ENCODE assay signal across 8 mouse cellular contexts in the genomic region with DNA sequence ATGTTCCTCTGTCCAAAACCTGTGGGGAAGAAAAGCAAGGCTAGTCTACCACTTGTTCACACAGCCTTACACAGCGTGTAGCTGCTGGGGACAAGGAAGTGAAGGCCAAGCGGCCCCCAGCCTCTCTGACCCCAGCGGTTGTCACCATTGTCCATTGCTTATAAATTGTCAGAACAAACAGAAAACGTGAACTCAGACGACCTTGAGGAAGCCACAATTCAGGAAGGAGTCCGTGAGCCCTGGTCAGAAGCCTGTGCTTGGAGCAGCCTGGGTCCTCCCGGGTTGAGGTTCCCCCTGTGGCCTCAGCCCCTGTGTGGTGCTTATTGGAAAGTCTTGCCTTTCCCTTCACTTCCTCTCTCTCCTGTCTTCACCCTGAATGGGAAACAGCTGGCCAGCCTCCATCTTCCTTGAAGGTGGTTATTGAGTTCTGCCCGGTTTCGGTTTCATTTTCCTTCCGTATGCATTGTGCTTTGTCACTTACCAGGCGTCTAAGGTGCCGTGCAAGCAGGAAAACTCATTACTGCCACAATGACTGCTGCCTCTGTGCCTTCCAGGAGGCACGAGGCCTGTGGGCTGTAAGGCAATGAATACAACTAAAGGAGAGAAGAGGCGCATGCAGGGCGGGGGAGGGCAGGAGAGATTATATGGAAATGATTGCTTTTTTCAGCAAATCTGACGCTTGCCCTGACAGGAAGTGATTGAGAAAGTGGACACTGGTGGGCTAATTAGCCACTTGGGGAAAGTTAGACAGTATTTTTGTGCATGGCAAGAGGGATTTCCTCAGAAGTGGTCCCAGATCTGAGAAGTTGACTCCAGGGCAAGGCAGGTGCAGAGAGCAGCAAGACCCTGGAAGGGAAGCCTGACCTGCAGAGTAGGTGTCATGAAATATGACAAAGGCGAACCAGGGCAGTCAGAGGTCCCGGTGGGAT.
DNase-seq lines count a peak whose midpoint lies in the region; ATAC-seq lines count a peak whose summit lies in the region.

No protein-coding gene starts in this region.

- H3K4me1 ChIP-seq in embryonic facial prominence, embryonic 13.5 days, result peaks cover 18% of the 10 kb centered on the region
- H3K4me1 ChIP-seq in heart, embryonic 12.5 days (replicated peaks), result peaks cover 18% of the 10 kb centered on the region
- peaks cover 20% of the 10 kb centered on the region for H3K4me1 ChIP-seq in kidney, embryonic 15.5 days

- peak overlapping the region; percentile 21 for H3K4me3 ChIP-seq in embryonic facial prominence, embryonic 13.5 days
- H3K4me3 ChIP-seq in heart, embryonic 12.5 days, result peak overlapping the region; percentile 2
- H3K4me3 ChIP-seq in kidney, embryonic 15.5 days (replicated peaks), result peak overlapping the region; percentile 24

- no peak for ATAC-seq in embryonic facial prominence, embryonic 13.5 days (ENCODE audit: insufficient number of reproducible peaks, insufficient read depth, low FRiP score, low TSS enrichment, low read depth)
- ATAC-seq in heart, embryonic 12.5 days (ENCODE audit: insufficient number of reproducible peaks, low FRiP score), result 0 out of 2 replicates have a peak, but pooled peaks have one; percentile 48
- ATAC-seq in kidney, embryonic 15.5 days (replicated peaks; ENCODE audit: low FRiP score), result peak; percentile 80

- H3K27ac ChIP-seq in embryonic facial prominence, embryonic 13.5 days, result no peak overlapping the region
- H3K27ac ChIP-seq in heart, embryonic 12.5 days (ENCODE audit: poor library complexity, severe bottlenecking), result no peak overlapping the region
- H3K27ac ChIP-seq in kidney, embryonic 15.5 days, result peak overlapping the region; percentile 41

- peak; percentile 58 to 92 for DNase-seq in adrenal gland, adult (ENCODE audit: inconsistent age in 2 of 2, low spot score in 1 of 2)
- peak; percentile 79 for DNase-seq in lung, postnatal 25 days (ENCODE audit: low spot score)
- DNase-seq in skeletal muscle tissue, adult 2 months (ENCODE audit: low read depth, low spot score), result peak; percentile 48
- DNase-seq in cerebellum, postnatal 14 days, result no peak
- no peak for DNase-seq in retina, embryonic 14.5 days (ENCODE audit: low spot score)

- 0 out of 2 replicates have a peak overlapping the region, but pooled peaks have one; percentile 11 for H3K9ac ChIP-seq in embryonic facial prominence, embryonic 13.5 days
- H3K9ac ChIP-seq in heart, embryonic 12.5 days, result no peak overlapping the region
- no peak overlapping the region for H3K9ac ChIP-seq in kidney, embryonic 15.5 days

- no peaks in the 10 kb centered on the region for H3K9me3 ChIP-seq in embryonic facial prominence, embryonic 13.5 days
- H3K9me3 ChIP-seq in heart, embryonic 12.5 days (replicated peaks), result no peaks in the 10 kb centered on the region
- no peaks in the 10 kb centered on the region for H3K9me3 ChIP-seq in kidney, embryonic 15.5 days (replicated peaks)

- H3K27me3 ChIP-seq in embryonic facial prominence, embryonic 13.5 days, result peaks cover 8% of the 10 kb centered on the region; the same call in 1 of the 2 replicates
- peaks cover 8% of the 10 kb centered on the region; the same call in 1 of the 2 replicates for H3K27me3 ChIP-seq in heart, embryonic 12.5 days (replicated peaks)
- H3K27me3 ChIP-seq in kidney, embryonic 15.5 days, result no peaks in the 10 kb centered on the region

- no peaks in the 10 kb centered on the region for H3K36me3 ChIP-seq in embryonic facial prominence, embryonic 13.5 days
- H3K36me3 ChIP-seq in heart, embryonic 12.5 days, result no peaks in the 10 kb centered on the region
- no peaks in the 10 kb centered on the region for H3K36me3 ChIP-seq in kidney, embryonic 15.5 days

- peak overlapping the region; percentile 50 for H3K4me2 ChIP-seq in embryonic facial prominence, embryonic 13.5 days
- H3K4me2 ChIP-seq in heart, embryonic 12.5 days, result peak overlapping the region; percentile 53
- peak overlapping the region; percentile 53 for H3K4me2 ChIP-seq in kidney, embryonic 15.5 days

- WGBS in embryonic facial prominence, embryonic 13.5 days, result 35% methylated on average over 18 of the region's 18 CpGs
- 51% methylated on average over 18 of the region's 18 CpGs for WGBS in heart, embryonic 12.5 days
- 33% methylated on average over 18 of the region's 18 CpGs for WGBS in kidney, embryonic 15.5 days

Comparison
In these comparisons a context has a peak if more than half of its experiments do, and no peak if none do; other contexts are left out.
1. DNase-seq: peak in adrenal gland, adult (2 of 2), lung, postnatal 25 days (single experiment) and skeletal muscle tissue, adult 2 months (single experiment); none in cerebellum, postnatal 14 days (0 of 2) and retina, embryonic 14.5 days (single experiment).
2. Peak in every context shown above with its lines, with median percentiles within 50 percentile points of each other: H3K4me2 ChIP-seq and H3K4me3 ChIP-seq.